Mouse (Mus musculus) ovary, postnatal 10 days (tissue): ENCODE data around the gene Lnp1.
"Not testable (repeated sequence)": the region's sequence is repeated elsewhere in the genome, so short reads cannot be mapped to it uniquely, and the experiment has no call there.

ENCODE experiments used
- DNase-seq: peaks from one replicate; pipeline ENCODE4 v3.0.0; 2022; ENCODE audit warnings: low spot score

Gene Lnp1

GRCm38 (mm10) chr16:56928023-56928422 lies at the start of gene Lnp1:
Gene Lnp1 (minus strand): TSS chr16:56928061.
- no peak for DNase-seq

GRCm38 (mm10) chr16:56974646-56975045 lies 46.8 kb upstream of the Lnp1 start:
- DNase-seq: no peak

- not testable (repeated sequence) for DNase-seq
Observed at GRCm38 (mm10) chr16:56958311-56958710, 30.4 kb upstream of the Lnp1 start.

GRCm38 (mm10) chr16:56949085-56949484 lies 21.2 kb upstream of the Lnp1 start:
- DNase-seq: no peak

GRCm38 (mm10) chr16:56942341-56942740 lies 14.5 kb upstream of the Lnp1 start:
- no peak for DNase-seq

- no peak for DNase-seq
Observed at GRCm38 (mm10) chr16:56920102-56920657, 7.7 kb downstream of the Lnp1 start.

GRCm38 (mm10) chr16:56917230-56917629 lies 10.6 kb downstream of the Lnp1 start:
- DNase-seq: no peak

GRCm38 (mm10) chr16:56908986-56909385 lies 18.9 kb downstream of the Lnp1 start:
- DNase-seq: no peak

- DNase-seq: not testable (repeated sequence)
Observed at GRCm38 (mm10) chr16:56902206-56902605, 25.7 kb downstream of the Lnp1 start.

GRCm38 (mm10) chr16:56891583-56891982 lies 36.3 kb downstream of the Lnp1 start:
- DNase-seq: no peak

- DNase-seq: no peak
Observed at GRCm38 (mm10) chr16:56886616-56887116, 41.2 kb downstream of the Lnp1 start.

GRCm38 (mm10) chr16:56885824-56886615 lies 41.8 kb downstream of the Lnp1 start, which contains the start of gene Tmem45a:
Gene Tmem45a (minus strand): TSS chr16:56886166.
- DNase-seq: peak; percentile 80

GRCm38 (mm10) chr16:56884811-56885210 lies 43.0 kb downstream of the Lnp1 start:
- no peak for DNase-seq

GRCm38 (mm10) chr16:56873410-56873809 lies 54.5 kb downstream of the Lnp1 start:
- no peak for DNase-seq

- DNase-seq: no peak
Observed at GRCm38 (mm10) chr16:56870458-56870857, 57.4 kb downstream of the Lnp1 start.

- DNase-seq: no peak
Observed at GRCm38 (mm10) chr16:56868361-56868760, 59.5 kb downstream of the Lnp1 start.

- DNase-seq: no peak
Observed at GRCm38 (mm10) chr16:56867591-56867990, 60.3 kb downstream of the Lnp1 start.
